Mouse (Mus musculus) liver, embryonic 14.5 days (tissue): ENCODE data around the gene Pdzk1.

ENCODE experiments used
- CTCF ChIP-seq: IDR thresholded peaks from 2 replicates; pipeline ENCODE4 v1.5.1; 2016; ENCODE audit warnings: antibody characterized with exemption, low read depth, control low read depth
- EP300 ChIP-seq: IDR thresholded peaks from 2 replicates; pipeline ENCODE4 v1.6.1; 2016; ENCODE audit warnings: antibody characterized with exemption, low read depth

DNA sequence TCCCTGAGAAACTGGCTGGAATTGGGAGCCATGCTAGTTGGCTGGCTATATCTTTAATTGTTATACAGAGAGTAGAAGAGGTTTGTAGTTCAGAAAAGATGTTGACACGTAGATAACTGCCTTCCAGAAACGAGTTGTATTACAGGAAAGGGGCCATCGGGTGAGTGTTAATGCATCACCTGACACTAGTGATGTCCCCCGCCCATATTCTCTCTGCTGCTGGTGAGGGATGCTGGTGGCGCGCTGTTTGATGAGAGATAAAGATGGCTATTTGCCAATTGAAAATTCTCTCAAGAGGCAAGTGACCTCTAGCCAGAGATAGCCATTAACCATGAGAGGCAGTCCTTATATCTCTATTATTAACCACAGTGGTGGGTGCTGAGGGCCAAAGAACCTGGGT, 23.5 kb downstream of the Pdzk1 start:
- TF ChIP-seq CTCF (no peak), EP300 (no peak)
